Mouse (Mus musculus) testis, adult 2 months (tissue): ENCODE measurements at regions not wholly inside any gene's neighbourhood (a gene's known extent, or its start where the extent isn't known, plus 50 kb on each side); places are given as distances from the start of the nearest gene placed in this dataset.

Experiments
- CTCF ChIP-seq: fragments of 200-500 bp; IDR thresholded peaks from 2 replicates; pipeline ENCODE4 v1.5.1; 2012; ENCODE audit warnings: low read depth, mild to moderate bottlenecking, inconsistent platforms, low read length, moderate library complexity; ENCODE audit not compliant: control insufficient read depth, insufficient read depth, insufficient replicate concordance
- POLR2A ChIP-seq: fragments of 200-500 bp; IDR thresholded peaks from 2 replicates; pipeline ENCODE4 v1.6.1; 2012; ENCODE audit warnings: low read depth, mild to moderate bottlenecking, inconsistent platforms, low read length, moderate library complexity; ENCODE audit not compliant: control insufficient read depth

DNA sequence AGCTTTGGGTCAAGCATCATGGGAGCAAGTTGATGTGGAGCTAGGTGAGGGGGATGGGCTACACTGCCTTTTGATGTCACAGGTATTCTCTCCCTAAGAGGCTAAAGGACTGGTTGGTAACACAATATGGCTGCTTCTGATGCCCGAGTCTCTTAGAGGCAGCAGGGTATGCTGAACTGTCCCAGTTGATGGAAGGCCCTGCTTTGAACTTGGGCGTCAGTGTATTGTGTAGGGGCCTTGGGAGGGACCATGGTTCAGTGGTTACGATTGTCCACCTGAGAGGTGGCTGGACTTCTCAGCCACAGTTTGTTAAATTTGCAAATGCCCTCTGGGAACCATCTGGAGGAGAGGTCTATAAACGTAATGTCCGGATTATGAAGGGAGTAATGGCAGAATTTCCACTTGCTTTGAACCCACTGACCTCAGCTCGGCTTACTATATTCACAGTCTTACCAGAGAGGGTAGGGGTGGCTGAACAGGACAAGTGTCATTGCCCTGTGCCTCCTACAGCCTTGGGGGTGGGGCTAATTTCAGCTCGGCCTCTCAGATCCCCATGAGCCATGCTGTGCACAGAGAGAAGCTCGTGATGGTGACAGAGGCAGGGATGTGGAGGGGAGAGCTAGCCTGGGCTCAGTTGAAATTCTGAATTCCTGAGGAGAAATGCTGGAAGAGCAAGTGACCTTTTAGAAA, 442.6 kb upstream of the Mgmt start:
- TF ChIP-seq CTCF (no peak), POLR2A (no peak)
